Mouse (Mus musculus) c-Kit-positive CD71-negative TER-119-negative erythroid progenitor cells, embryonic 14.5 days (primary cell): ENCODE data around the gene Kirrel2.

Experiments
- DNase-seq: peaks from one replicate; pipeline ENCODE4 v3.0.0-alpha.2; 2013; ENCODE audit warnings: low read depth

Gene Kirrel2

GRCm38 (mm10) chr7:30450241-30450640, 7.2 kb downstream of the Kirrel2 start:
- DNase-seq = no peak

GRCm38 (mm10) chr7:30444971-30445751, 12.3 kb downstream of the Kirrel2 start, which contains the start of gene Aplp1:
TSS of gene Aplp1 (minus strand) at chr7:30445535.
- no peak for DNase-seq

GRCm38 (mm10) chr7:30444154-30444970, 13.1 kb downstream of the Kirrel2 start:
- DNase-seq = no peak

- DNase-seq = no peak
Observed at GRCm38 (mm10) chr7:30443696-30444095, 13.8 kb downstream of the Kirrel2 start.

- peak; percentile 43 for DNase-seq
Observed at GRCm38 (mm10) chr7:30440697-30441096, 16.8 kb downstream of the Kirrel2 start.

- DNase-seq = no peak
Observed at GRCm38 (mm10) chr7:30439734-30440133, 17.8 kb downstream of the Kirrel2 start.

GRCm38 (mm10) chr7:30436879-30437278, 20.6 kb downstream of the Kirrel2 start:
- no peak for DNase-seq

GRCm38 (mm10) chr7:30435156-30435555, 22.3 kb downstream of the Kirrel2 start:
- no peak for DNase-seq

DNA sequence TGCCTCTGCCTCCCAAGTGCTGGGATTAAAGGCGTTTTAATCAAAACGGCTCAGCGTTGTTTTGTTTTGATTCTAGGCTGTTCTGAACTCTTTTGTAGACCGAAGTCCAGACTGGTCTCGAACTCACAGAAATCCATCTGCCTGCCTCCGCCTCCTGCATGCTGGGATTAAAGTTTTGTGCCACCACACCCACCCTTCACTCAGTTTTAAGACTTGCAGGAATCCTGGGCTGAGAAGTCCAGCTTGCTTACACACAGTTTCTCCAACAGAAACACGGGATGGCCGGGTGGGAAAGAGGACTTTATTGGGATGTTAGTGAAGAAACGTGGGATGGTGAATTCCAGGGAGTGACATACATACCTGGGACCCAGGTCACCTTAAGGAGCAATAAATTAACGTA, 22.8 kb downstream of the Kirrel2 start:
- no peak for DNase-seq

DNA sequence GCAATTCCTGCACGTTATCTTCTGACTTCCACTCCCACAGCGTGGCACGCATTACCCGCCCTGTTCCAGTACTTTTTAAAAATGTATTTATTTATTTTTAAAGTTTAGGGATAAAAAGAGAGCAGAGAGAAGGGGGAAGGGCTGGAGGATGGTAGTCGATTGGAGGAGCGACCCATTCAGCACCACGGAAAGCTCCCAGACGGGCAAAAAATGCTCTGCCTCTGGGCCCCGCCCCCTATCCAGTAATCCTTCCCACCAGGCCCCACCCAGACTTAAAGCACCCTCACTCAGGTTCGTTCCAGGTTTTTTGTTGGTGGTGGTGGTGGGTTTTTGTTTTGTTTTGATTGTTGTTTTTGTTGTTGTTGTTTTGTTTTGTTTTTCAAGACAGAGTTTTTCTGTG, 23.3 kb downstream of the Kirrel2 start:
- DNase-seq = no peak

DNA sequence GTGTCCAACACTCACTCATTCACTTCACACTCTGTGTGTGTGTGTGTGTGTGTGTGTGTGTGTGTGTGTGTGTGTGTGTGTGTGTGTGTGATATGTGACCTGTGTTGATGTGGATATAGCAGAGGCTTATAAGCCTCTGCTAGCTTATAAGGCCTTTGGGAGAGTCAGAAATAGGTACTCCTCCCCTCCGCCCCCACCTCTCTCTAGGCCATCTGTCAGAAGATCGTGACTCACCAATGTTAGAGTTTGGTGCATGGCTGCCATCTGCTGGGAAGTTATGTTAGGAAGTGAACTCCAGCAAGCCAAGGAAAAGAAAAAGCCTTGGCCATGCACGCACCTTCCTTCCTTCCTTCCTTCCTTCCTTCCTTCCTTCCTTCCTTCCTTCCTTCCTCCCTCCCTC, 25.7 kb downstream of the Kirrel2 start:
- no peak for DNase-seq

- no peak for DNase-seq
Observed at GRCm38 (mm10) chr7:30430191-30430590, 27.3 kb downstream of the Kirrel2 start.

GRCm38 (mm10) chr7:30429327-30429726, 28.2 kb downstream of the Kirrel2 start:
- DNase-seq = no peak

DNA sequence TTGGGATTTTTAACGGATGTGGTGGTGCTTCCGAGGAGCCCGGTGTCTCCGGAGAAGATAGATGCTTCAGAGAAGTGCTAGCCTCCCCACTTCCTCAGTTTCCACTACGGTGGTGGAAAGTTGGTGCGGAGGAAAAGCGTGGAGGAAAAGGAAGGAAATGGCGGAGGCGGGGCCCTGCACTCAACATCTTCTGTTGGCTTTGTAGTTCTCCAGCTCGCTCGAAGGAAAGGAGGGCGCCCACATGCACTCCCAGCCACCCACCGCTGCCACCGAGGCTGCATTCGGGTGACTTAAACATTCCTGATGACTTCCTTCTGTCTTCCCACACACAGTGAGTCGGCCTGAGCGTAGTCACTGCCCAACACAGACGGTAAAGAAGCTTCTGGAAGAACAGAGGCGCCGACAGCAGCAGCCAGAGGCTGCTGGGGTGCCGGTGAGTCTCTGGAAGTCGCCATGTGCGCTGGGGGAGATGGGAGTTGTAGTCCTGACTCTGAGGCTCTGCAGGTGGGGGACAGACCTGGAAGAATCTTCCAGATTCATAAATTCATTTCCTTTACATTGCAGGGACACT, 34.3 kb downstream of the Kirrel2 start:
- no peak for DNase-seq

- no peak for DNase-seq
Observed at GRCm38 (mm10) chr7:30422560-30422959, 34.9 kb downstream of the Kirrel2 start.

DNA sequence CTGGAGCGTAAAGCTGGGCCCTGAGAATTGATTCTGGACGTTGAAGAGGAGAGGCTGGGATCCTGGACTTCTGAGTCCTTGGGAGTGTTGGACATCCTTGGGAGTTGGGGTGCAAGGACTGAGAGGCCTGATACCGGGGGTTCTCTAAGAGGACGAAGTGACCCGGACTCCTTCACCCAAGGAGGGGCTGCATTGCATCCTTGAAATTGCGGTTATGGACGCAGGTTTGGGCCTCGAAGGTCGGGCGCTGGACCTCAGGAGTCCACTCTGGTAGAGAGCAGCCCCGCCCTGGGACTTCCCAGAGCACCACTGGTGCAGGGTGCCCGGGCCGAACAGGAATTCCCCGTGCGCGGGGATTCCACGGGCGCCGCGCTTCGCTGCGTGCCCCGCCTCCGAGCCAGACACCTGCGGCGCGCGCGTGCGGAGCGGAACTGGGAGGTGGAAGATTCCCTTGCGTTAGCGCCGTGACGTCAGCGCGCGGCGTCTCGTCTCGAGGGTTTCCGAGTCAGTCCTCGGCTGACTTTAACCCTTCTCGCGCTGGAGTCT, 35.5 kb downstream of the Kirrel2 start:
- peak; percentile 85 for DNase-seq

DNA sequence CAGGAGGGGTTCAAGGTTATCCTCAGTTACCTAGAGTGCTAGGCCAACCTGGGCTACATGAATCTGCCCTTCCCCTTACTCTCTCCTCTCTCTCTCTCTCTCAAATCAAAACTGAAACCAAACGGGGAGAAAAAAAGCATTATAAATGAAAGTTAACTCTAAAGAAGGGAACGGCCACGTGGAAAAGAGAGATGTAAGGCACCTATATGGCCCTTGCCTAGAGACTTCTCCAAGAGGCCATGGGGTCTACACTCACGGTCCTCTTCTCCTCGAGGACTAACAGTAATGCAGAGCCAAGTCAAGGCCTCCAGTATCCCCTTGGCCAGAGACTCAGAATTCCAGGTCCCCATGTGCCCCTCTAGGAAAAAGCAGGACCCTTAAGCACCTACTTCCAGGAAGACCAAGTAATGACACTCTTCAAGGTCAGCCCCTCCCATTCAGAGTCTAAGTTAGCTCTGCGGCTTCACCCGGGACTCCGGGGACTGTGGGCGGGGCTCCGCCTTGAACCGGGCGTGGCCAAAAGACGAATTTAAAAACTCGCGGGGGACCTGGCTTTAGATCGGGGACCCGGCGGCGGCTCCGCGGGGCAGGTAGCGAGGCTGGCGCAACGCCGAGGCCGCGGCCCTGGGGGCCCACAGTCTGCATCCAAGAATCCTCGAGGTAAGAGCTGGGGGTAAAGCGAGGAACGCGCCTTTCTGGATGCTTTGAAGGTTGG, 36.2 kb downstream of the Kirrel2 start, which contains the start of gene Nfkbid:
Gene Nfkbid, plus strand, starts transcription at position 558 of the 715 bp plus-strand sequence.
- peak; percentile 80 for DNase-seq

GRCm38 (mm10) chr7:30420673-30421072, 36.8 kb downstream of the Kirrel2 start:
- DNase-seq = no peak

DNA sequence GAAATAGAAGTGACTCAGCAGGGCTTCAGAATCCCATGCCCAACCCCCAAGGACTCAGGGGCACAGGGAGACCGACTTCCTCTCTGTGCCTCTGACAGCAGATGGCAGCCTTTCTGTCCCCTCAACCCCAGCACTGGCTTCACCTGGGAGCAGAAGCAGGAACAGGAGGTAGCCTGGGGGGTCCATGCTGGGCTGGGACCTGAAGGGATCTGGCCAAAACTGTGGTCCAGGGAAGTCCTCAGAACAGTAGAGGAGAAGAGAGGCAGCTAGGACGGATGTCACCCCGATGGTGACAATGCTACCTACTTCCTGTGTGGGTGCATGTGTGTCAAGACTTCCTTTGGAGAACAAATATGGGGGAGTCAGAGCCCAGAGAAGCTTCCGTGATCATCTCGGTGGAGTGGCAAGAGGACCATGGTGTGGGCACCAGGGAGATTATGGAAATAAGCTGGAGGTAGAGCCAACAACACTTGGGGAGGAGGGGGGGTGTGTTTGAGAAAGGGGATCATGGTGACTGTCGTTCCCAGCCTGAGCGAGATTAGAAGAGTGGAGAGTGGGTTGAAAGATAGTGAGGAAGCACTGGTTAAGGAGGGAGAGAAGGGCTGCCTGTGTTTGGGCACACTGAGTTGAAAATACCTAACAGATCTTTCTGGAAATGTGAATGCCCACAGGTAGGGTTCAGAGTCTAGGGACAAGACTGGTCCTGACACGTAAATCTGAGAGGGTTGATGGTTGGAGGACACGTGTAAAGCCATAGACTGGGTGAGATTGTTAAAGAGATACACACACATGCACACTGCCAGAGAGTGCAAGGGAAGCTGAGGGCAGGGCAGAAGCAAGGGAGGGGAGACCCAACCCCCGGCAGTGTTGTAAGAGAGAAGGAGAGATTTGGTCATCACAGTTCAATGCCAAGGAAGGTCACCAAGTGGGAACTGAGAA, 37.7 kb downstream of the Kirrel2 start, which contains the start of gene Hcst:
Gene Hcst, minus strand, starts transcription at position 294 of the 939 bp plus-strand sequence.
- no peak for DNase-seq

- DNase-seq = no peak
Observed at GRCm38 (mm10) chr7:30417856-30418255, 39.6 kb downstream of the Kirrel2 start.
